Mouse (Mus musculus): ENCODE results near the gene Myh13. TPM values are rescaled to one million over a fixed set of nuclear protein-coding genes. Genes with fewer than 3 reads are reported as not detected.

Myh13 gene
- not detected for polyA plus RNA-seq (2014; fragmentation: Illumina TruSeq; extraction: RNeasy Lipid Tissue Mini Kit (QIAGEN cat#74804); ENCODE audit: low read depth, low replicate concordance)

DNA sequence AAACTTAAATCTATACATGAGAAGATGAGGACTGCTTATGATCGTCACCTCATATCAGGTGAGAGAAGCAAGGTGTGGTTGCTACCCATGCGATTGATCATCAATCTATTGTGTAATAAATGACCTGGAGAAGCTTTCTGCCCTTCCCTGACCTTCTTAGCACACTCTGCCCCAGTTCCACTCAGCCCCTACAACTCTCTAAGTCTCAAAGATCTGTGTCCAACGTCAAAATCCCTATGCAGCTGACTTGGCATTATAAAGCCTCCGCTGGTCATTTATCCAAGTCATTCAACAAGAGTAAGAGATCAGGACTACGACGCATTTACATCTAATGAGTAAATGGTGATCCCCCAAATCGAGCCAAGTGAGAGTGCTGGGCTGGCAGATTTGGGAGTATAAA lies at the start of gene Myh13:
Gene Myh13, plus strand, starts transcription at position 301 of the 400 bp plus-strand sequence.

DNA sequence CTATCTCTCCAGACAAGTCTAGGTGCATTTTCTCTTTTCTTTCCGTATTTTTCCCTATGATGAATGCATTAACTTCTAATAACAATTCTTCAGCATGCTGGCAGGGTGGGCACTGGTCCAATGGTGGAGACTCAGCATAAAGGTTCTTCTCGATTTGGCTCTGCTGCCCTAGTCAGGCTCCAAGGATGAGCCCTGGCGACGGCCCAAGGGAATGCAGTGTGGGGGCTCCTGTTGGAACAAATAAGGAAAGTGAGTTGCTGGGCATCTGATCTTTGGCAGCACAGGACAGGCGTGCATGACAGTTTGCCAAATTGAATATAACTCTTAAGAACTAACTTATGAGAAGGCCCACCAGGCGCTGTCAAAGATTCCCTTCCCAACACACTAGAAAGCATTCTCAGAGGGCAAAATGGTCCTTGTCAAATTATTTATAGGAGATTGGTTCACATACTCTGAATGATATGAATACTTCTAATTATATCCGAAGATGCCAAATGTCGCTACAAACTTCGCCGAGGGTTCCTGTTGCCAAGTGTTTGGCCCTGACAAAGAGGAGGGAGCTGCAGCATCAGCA lies 44.8 kb upstream of the Myh13 start, which contains the start of gene Myh8:
Gene Myh8, plus strand, starts transcription at position 524 of the 574 bp plus-strand sequence.

Other genes starting within 250 kb of the Myh13 start
- not detected for gene Myh3, start 243.4 kb upstream of the Myh13 start, polyA plus RNA-seq (2014; fragmentation: Illumina TruSeq; extraction: RNeasy Lipid Tissue Mini Kit (QIAGEN cat#74804); ENCODE audit: low read depth, low replicate concordance)
- not detected for gene Myh2, start 150.6 kb upstream of the Myh13 start, polyA plus RNA-seq (2014; fragmentation: Illumina TruSeq; extraction: RNeasy Lipid Tissue Mini Kit (QIAGEN cat#74804); ENCODE audit: low read depth, low replicate concordance)
- gene Myh1, start 121.6 kb upstream of the Myh13 start, polyA plus RNA-seq (2014; fragmentation: Illumina TruSeq; extraction: RNeasy Lipid Tissue Mini Kit (QIAGEN cat#74804); ENCODE audit: low read depth, low replicate concordance), result 0.89 TPM
- not detected for gene Myh4, start 83.6 kb upstream of the Myh13 start, polyA plus RNA-seq (2014; fragmentation: Illumina TruSeq; extraction: RNeasy Lipid Tissue Mini Kit (QIAGEN cat#74804); ENCODE audit: low read depth, low replicate concordance)
- not detected for gene Myh8, start 44.5 kb upstream of the Myh13 start, polyA plus RNA-seq (2014; fragmentation: Illumina TruSeq; extraction: RNeasy Lipid Tissue Mini Kit (QIAGEN cat#74804); ENCODE audit: low read depth, low replicate concordance)
- gene Gas7, start 133.8 kb downstream of the Myh13 start, polyA plus RNA-seq (2014; fragmentation: Illumina TruSeq; extraction: RNeasy Lipid Tissue Mini Kit (QIAGEN cat#74804); ENCODE audit: low read depth, low replicate concordance), result 3.1 TPM

All from kidney, adult 10 weeks (tissue).